Mouse (Mus musculus) midbrain, postnatal 0 days (tissue): ENCODE data around the gene Nacc2. TPM values are rescaled to one million over a fixed set of nuclear protein-coding genes. Genes with fewer than 3 reads are reported as not detected.

Source experiments
- ATAC-seq: fragments of 200-750 bp; cut with Nextera tagmentation; 2 replicates; pipeline ENCODE4 v1.8.0; 2017; ENCODE audit warnings: moderate number of reproducible peaks, mild to moderate bottlenecking, moderate TSS enrichment, moderate library complexity; ENCODE audit not compliant: low FRiP score
- DNase-seq: peaks from one replicate; pipeline ENCODE4 v3.0.0-alpha.2; 2015; ENCODE audit warnings: low spot score
- H3K27ac ChIP-seq: fragments of 300-500 bp; sonication (generic); 2 replicates; pipeline ENCODE4 v1.5.1; 2014; ENCODE audit warnings: low read depth, mild to moderate bottlenecking, low read length, mixed read lengths
- H3K27me3 ChIP-seq: fragments of 300-500 bp; sonication (generic); 2 replicates; pipeline ENCODE4 v1.6.1; 2014; ENCODE audit warnings: low read length, control low read depth, mixed read lengths; ENCODE audit not compliant: insufficient read depth
- H3K36me3 ChIP-seq: fragments of 300-500 bp; sonication (generic); 2 replicates; pipeline ENCODE4 v1.6.1; 2014; ENCODE audit warnings: low read length, control low read depth, mixed read lengths; ENCODE audit not compliant: insufficient read depth
- H3K4me1 ChIP-seq: fragments of 300-500 bp; sonication (generic); 2 replicates; pipeline ENCODE4 v1.6.1; 2014; ENCODE audit warnings: mild to moderate bottlenecking, control low read depth, antibody characterized with exemption, low read length, mixed read lengths; ENCODE audit not compliant: insufficient read depth
- H3K4me2 ChIP-seq: fragments of 300-500 bp; sonication (generic); 2 replicates; pipeline ENCODE4 v1.6.1; 2014; ENCODE audit warnings: low read depth, mild to moderate bottlenecking, low read length, mixed read lengths; ENCODE audit not compliant: poor library complexity, severe bottlenecking
- H3K4me3 ChIP-seq: fragments of 300-500 bp; sonication (generic); 2 replicates; pipeline ENCODE4 v1.5.1; 2014; ENCODE audit warnings: low read depth, mild to moderate bottlenecking, low read length, moderate library complexity
- H3K9ac ChIP-seq: fragments of 300-500 bp; sonication (generic); replicated peaks from 2 replicates; pipeline ENCODE4 v1.6.1; 2014; ENCODE audit warnings: mild to moderate bottlenecking, low read length, moderate library complexity, mixed read lengths; ENCODE audit not compliant: poor library complexity, severe bottlenecking
- H3K9me3 ChIP-seq: fragments of 300-500 bp; sonication (generic); 2 replicates; pipeline ENCODE4 v1.6.1; 2016; ENCODE audit warnings: low read length, control low read depth
- CTCF ChIP-seq: IDR thresholded peaks from 2 replicates; pipeline ENCODE4 v1.5.1; 2016; ENCODE audit warnings: antibody characterized with exemption, mild to moderate bottlenecking
- WGBS: fragments of 180-500 bp; shearing (Covaris S2); extraction: QIAGEN DNeasy Blood & Tissue Kit; methylation state at CpG from one replicate; pipeline ENCODE4 v1.1.7; 2014; 5-methylcytosine and 5-hydroxymethylcytosine counted together
- polyA plus RNA-seq: library from polyadenylated mRNA; unstranded; fragments of >200 nt; fragmentation: Nextera tagmentation; extraction: Ambion mirVana; gene quantifications from 2 replicates; pipeline ENCODE4 v1.2.1, GENCODE M21; 2015
- total RNA-seq: library from RNA; depleted of rRNA; stranded (reverse); fragments of >200 nt; gene quantifications from 2 replicates; pipeline ENCODE4 v1.2.3, GENCODE M21; 2014

Nacc2 gene
- total and polyA plus RNA-seq, 2 experiments from 2014 or later: 21.4 to 40.7 TPM

DNA sequence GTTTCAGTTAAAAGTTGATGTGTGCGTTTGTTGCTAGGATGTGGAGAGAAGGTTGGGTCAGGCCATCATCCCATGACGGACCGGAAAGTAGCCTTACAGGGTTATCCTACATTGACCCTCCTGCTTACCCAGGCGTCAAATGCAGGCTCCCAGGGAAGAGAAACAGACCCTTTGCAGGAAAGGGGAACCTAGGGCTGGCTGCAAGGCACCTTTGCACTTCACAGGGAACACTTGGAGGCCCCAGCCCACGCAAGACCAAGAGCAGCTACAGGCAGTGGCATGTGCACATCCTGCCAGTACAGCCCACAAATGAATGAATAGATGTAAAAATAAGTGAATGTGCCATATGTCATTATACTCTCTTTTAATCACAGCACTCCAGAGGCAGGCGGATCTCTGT is 17.9 kb upstream of the Nacc2 start:
- H3K4me2 ChIP-seq: peak overlapping the region; percentile 94
- H3K27ac ChIP-seq: peak overlapping the region; percentile 73; the same call in 1 of the 2 replicates
- H3K4me1 ChIP-seq: peaks cover 9% of the 10 kb centered on the region; the same call in 1 of the 2 replicates
- ATAC-seq (no peak), DNase-seq (no peak)
- H3K4me3 ChIP-seq: peak overlapping the region; percentile 82
- H3K9ac ChIP-seq: peak overlapping the region; percentile 73
- 12% methylated on average over 6 of the region's 6 CpGs for WGBS
- no peak for TF ChIP-seq CTCF
- no peaks in the 10 kb centered on the region for H3K27me3 ChIP-seq
- no peaks in the 10 kb centered on the region for H3K9me3 ChIP-seq
- peaks cover 14% of the 10 kb centered on the region for H3K36me3 ChIP-seq

GRCm38 (mm10) chr2:26140292-26140819 is 17.3 kb upstream of the Nacc2 start:
- whole genome bisulfite sequencing: under 1% methylated on average over 59 of the region's 60 CpGs
- ATAC-seq: peak; percentile 90
- peak overlapping the region; percentile 94 for H3K4me2 ChIP-seq
- H3K27ac ChIP-seq: peak overlapping the region; percentile 98
- peaks cover 14% of the 10 kb centered on the region for H3K36me3 ChIP-seq
- no peak for TF ChIP-seq CTCF
- H3K9ac ChIP-seq: peak overlapping the region; percentile 93
- no peaks in the 10 kb centered on the region for H3K27me3 ChIP-seq
- H3K4me3 ChIP-seq: peak overlapping the region; percentile 82
- H3K4me1 ChIP-seq: peaks cover 9% of the 10 kb centered on the region; the same call in 1 of the 2 replicates
- H3K9me3 ChIP-seq: no peaks in the 10 kb centered on the region
- DNase-seq: peak; percentile 100

DNA sequence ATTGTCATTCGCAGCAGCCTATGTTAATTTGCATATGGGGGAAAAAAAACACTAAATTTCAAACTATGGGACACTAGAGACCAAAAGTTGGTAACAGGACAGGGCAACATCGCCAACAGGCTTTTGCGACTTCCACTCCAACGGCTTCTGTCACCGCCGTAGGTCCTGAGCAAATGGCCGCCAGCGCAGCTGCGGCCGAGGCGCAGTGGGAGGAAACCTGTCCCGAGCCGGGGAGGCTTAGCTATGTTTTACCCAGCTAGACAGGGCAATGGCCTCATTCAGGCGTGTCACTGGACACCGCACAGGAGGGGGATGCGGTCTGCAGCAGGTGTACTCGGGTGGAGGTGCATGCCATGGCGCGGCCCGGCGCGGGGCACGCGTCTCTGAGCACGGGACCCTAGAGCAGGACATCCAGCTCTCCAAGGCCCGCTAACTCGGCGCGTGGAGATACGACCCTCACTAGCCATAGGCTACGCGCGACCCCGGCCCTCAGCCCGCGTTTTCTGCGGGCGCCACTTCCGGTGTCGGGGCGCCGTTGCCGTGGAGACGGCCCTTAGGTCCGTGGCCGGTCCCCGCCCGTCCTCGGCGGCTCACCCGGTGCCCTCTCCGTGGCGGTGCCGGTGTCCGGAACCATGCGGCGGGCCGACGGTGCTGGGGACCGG is 16.7 kb upstream of the Nacc2 start:
- H3K27me3 ChIP-seq: no peaks in the 10 kb centered on the region
- H3K4me1 ChIP-seq: peaks cover 9% of the 10 kb centered on the region; the same call in 1 of the 2 replicates
- no peak for TF ChIP-seq CTCF
- H3K27ac ChIP-seq: peak overlapping the region; percentile 98
- peak overlapping the region; percentile 94 for H3K4me2 ChIP-seq
- peak; percentile 68 for DNase-seq
- no peaks in the 10 kb centered on the region for H3K9me3 ChIP-seq
- ATAC-seq: peak; percentile 70
- under 1% methylated on average over 60 of the region's 60 CpGs for WGBS
- H3K4me3 ChIP-seq: peak overlapping the region; percentile 82
- peak overlapping the region; percentile 93 for H3K9ac ChIP-seq
- H3K36me3 ChIP-seq: peaks cover 14% of the 10 kb centered on the region

DNA sequence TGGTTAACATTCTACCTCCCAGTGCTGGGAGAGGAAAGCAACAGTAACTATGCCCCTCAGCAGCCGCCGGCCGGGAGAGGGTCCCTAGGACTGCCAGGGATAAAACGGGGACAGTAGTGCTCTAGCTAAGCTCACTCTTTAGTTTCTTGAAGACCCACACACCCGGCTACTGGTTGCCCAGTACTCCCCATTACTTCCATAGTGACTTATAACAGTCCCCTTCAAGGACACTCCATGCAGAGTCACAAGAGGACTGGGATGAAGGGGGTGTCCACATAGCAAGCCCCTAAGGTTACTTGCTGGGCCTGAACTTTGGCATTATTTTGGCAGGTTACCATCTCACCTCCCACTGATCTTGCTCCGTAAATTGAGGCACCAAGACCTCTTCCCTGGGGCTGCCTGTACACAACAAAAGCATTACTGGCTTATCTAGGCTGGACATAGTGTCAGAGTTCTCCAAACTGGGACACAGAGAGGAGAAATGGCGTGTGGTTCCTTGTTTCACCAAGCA is 16.1 kb upstream of the Nacc2 start:
- Histone ChIP-seq H3K4me1 (peaks cover 9% of the 10 kb centered on the region; the same call in 1 of the 2 replicates), H3K9me3 (no peaks in the 10 kb centered on the region), H3K4me2 (peak overlapping the region; percentile 94), H3K36me3 (peaks cover 14% of the 10 kb centered on the region), H3K9ac (peak overlapping the region; percentile 93; the same call in 1 of the 2 replicates), H3K4me3 (peak overlapping the region; percentile 82), H3K27me3 (no peaks in the 10 kb centered on the region), H3K27ac (peak overlapping the region; percentile 98)
- DNase-seq (no peak), ATAC-seq (no peak)
- WGBS: 40% methylated on average over 7 of the region's 7 CpGs
- no peak for TF ChIP-seq CTCF

DNA sequence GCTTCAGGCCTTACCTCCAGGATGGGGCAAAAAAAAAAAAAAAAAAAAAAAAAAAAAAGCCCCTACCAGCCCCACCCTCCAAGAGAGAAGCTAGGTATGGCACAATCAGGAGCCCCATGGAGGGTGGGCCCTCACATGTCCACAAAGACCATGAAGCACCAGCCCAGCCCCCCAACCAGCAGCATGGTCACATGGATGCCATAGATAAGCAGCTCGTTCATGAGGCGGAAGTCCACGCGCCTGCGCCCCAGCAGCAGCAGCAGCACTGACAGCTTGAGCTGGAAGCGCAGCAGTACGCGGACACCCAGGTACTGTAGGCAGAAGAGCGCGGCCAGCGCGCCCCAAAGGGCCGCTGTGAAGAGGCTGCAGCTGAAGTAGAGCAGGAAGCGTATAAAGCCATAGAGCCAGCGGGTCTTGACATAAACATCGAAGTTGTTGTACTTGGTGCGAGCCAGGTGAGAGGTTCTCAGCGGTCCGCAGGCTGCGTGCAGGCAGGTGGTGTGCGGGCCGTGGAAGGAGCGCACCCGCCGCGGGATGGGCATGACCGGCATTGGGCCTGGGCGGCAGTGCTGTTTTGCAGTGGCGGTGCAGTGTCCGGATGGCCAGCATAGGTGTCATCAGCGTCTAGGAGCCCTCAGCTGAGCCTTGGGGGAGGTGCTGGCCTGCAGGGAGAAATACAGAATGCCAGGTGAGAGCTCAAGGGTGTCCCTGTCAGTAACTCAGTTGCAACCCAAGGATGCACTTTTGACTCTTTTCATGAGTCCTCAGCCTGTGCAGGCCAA is 15.4 kb upstream of the Nacc2 start:
- H3K4me1 ChIP-seq: peaks cover 9% of the 10 kb centered on the region
- H3K4me2 ChIP-seq: peak overlapping the region; percentile 94
- ATAC-seq (no peak), DNase-seq (no peak)
- peak overlapping the region; percentile 82; the same call in 1 of the 2 replicates for H3K4me3 ChIP-seq
- 88% methylated on average over 31 of the region's 31 CpGs for WGBS
- no peaks in the 10 kb centered on the region for H3K9me3 ChIP-seq
- H3K27me3 ChIP-seq: no peaks in the 10 kb centered on the region
- H3K9ac ChIP-seq: peak overlapping the region; percentile 93; the same call in 1 of the 2 replicates
- no peak overlapping the region for H3K27ac ChIP-seq
- H3K36me3 ChIP-seq: peaks cover 14% of the 10 kb centered on the region
- no peak for TF ChIP-seq CTCF
